In genomic region chr6:7085506-7085905, GRCm38 (mm10) we compare ENCODE assay signal across 24 mouse cellular contexts.
DNase-seq lines count a peak whose midpoint lies in the region; ATAC-seq lines count a peak whose summit lies in the region.
"Had no signal": no experiment of that assay in that cellular context is flagged by ENCODE, and none has a peak within 500 bp of the region (broad histone marks: within the 10 kb centered on the region; RNA-seq: fewer than 3 reads in every experiment).

No protein-coding gene starts in this region.

- WGBS in embryonic facial prominence, embryonic 11.5 days: 57% methylated on average over 2 of the region's 2 CpGs
- 77% methylated on average over 2 of the region's 2 CpGs for WGBS in embryonic facial prominence, embryonic 10.5 days
- 63% methylated on average over 2 of the region's 2 CpGs for WGBS in hindbrain, embryonic 13.5 days
- 64% methylated on average over 2 of the region's 2 CpGs for WGBS in hindbrain, embryonic 16.5 days
- 77% methylated on average over 2 of the region's 2 CpGs for WGBS in midbrain, embryonic 11.5 days
- WGBS in midbrain, embryonic 16.5 days: 72% methylated on average over 2 of the region's 2 CpGs
- 78% methylated on average over 2 of the region's 2 CpGs for WGBS in embryonic facial prominence, embryonic 14.5 days

- no peak for ATAC-seq in embryonic facial prominence, embryonic 11.5 days (replicated peaks; ENCODE audit: insufficient number of reproducible peaks, low FRiP score, low TSS enrichment, low read depth)
- ATAC-seq in hindbrain, embryonic 13.5 days (ENCODE audit: low FRiP score): peak; percentile 38; the same call in 1 of the 2 replicates
- no peak for ATAC-seq in hindbrain, embryonic 16.5 days
- ATAC-seq in midbrain, embryonic 11.5 days (ENCODE audit: low FRiP score): 0 out of 2 replicates have a peak, but pooled peaks have one; percentile 19
- ATAC-seq in midbrain, embryonic 16.5 days: no peak
- ATAC-seq in embryonic facial prominence, embryonic 14.5 days (ENCODE audit: low read depth): no peak
- ATAC-seq: activated CD4-positive, CD25-positive, alpha-beta regulatory T cell, adult 4 months; forebrain, embryonic 14.5 days; forebrain, embryonic 16.5 days; Patski had no signal

- no peaks in the 10 kb centered on the region for H3K27me3 ChIP-seq in embryonic facial prominence, embryonic 11.5 days (ENCODE audit: control insufficient read depth, insufficient read depth, low read length)
- no peaks in the 10 kb centered on the region for H3K27me3 ChIP-seq in embryonic facial prominence, embryonic 10.5 days (replicated peaks; ENCODE audit: low read depth, poor library complexity, severe bottlenecking)
- H3K27me3 ChIP-seq in hindbrain, embryonic 13.5 days: no peaks in the 10 kb centered on the region
- H3K27me3 ChIP-seq in hindbrain, embryonic 16.5 days (replicated peaks; ENCODE audit: control insufficient read depth, insufficient read depth, low read length): no peaks in the 10 kb centered on the region
- no peaks in the 10 kb centered on the region for H3K27me3 ChIP-seq in midbrain, embryonic 11.5 days (ENCODE audit: control insufficient read depth, insufficient read depth, low read length)
- H3K27me3 ChIP-seq in midbrain, embryonic 16.5 days (ENCODE audit: control insufficient read depth, insufficient read depth, low read depth, low read length): no peaks in the 10 kb centered on the region
- no peaks in the 10 kb centered on the region for H3K27me3 ChIP-seq in embryonic facial prominence, embryonic 14.5 days (replicated peaks; ENCODE audit: control insufficient read depth, insufficient read depth, low read length)
- H3K27me3 ChIP-seq: embryonic facial prominence, embryonic 12.5 days; embryonic facial prominence, embryonic 15.5 days; forebrain, embryonic 12.5 days had no signal

- DNase-seq in embryonic facial prominence, embryonic 11.5 days (ENCODE audit: low spot score): peak; percentile 14
- no peak for DNase-seq in embryonic facial prominence, embryonic 10.5 days (ENCODE audit: low spot score)
- DNase-seq in midbrain, embryonic 11.5 days (ENCODE audit: low spot score, missing footprints): peak; percentile 62
- DNase-seq in embryonic facial prominence, embryonic 14.5 days (ENCODE audit: low spot score): peak; percentile 71
- no peak for DNase-seq in kidney, adult 8-10 months
- DNase-seq: adrenal gland, adult 8-10 months; adrenal gland, postnatal 14 days; adrenal gland, postnatal 36 days; cerebellum, adult 11-12 months; cerebellum, adult 2 months; cerebellum, adult 9-10 months; cerebellum, postnatal 25 days had no signal

- no peak overlapping the region for H3K4me2 ChIP-seq in embryonic facial prominence, embryonic 11.5 days (ENCODE audit: low read depth, low read length)
- H3K4me2 ChIP-seq in hindbrain, embryonic 13.5 days: no peak overlapping the region
- no peak overlapping the region for H3K4me2 ChIP-seq in hindbrain, embryonic 16.5 days (ENCODE audit: low read length)
- no peak overlapping the region for H3K4me2 ChIP-seq in midbrain, embryonic 11.5 days
- H3K4me2 ChIP-seq in midbrain, embryonic 16.5 days (ENCODE audit: low read length): no peak overlapping the region
- no peak overlapping the region for H3K4me2 ChIP-seq in embryonic facial prominence, embryonic 14.5 days (ENCODE audit: low read depth, low read length)
- H3K4me2 ChIP-seq: embryonic facial prominence, embryonic 12.5 days; embryonic facial prominence, embryonic 15.5 days; forebrain, embryonic 12.5 days had no signal

- no peak overlapping the region for H3K4me3 ChIP-seq in embryonic facial prominence, embryonic 11.5 days (ENCODE audit: low read depth, low read length)
- no peak overlapping the region for H3K4me3 ChIP-seq in embryonic facial prominence, embryonic 10.5 days
- no peak overlapping the region for H3K4me3 ChIP-seq in hindbrain, embryonic 13.5 days
- no peak overlapping the region for H3K4me3 ChIP-seq in hindbrain, embryonic 16.5 days (ENCODE audit: low read length)
- H3K4me3 ChIP-seq in midbrain, embryonic 11.5 days (ENCODE audit: low read depth, low read length): no peak overlapping the region
- H3K4me3 ChIP-seq in midbrain, embryonic 16.5 days (ENCODE audit: low read depth, low read length): no peak overlapping the region
- H3K4me3 ChIP-seq in embryonic facial prominence, embryonic 14.5 days (ENCODE audit: low read depth, low read length): no peak overlapping the region
- H3K4me3 ChIP-seq: embryonic facial prominence, embryonic 12.5 days; embryonic facial prominence, embryonic 15.5 days; erythroblast, embryonic 14.5 days; forebrain, embryonic 10.5 days; forebrain, embryonic 12.5 days had no signal

- no peaks in the 10 kb centered on the region for H3K4me1 ChIP-seq in embryonic facial prominence, embryonic 11.5 days (ENCODE audit: control insufficient read depth, insufficient read depth, low read length)
- H3K4me1 ChIP-seq in embryonic facial prominence, embryonic 10.5 days: peaks cover 11% of the 10 kb centered on the region
- peaks cover 2% of the 10 kb centered on the region for H3K4me1 ChIP-seq in hindbrain, embryonic 13.5 days (replicated peaks)
- H3K4me1 ChIP-seq in hindbrain, embryonic 16.5 days (ENCODE audit: control insufficient read depth, insufficient read depth, low read depth, low read length): no peaks in the 10 kb centered on the region
- no peaks in the 10 kb centered on the region for H3K4me1 ChIP-seq in midbrain, embryonic 11.5 days (ENCODE audit: control insufficient read depth, insufficient read depth, low read length)
- peaks cover 5% of the 10 kb centered on the region; the same call in 1 of the 2 replicates for H3K4me1 ChIP-seq in midbrain, embryonic 16.5 days (ENCODE audit: control insufficient read depth, insufficient read depth, low read length)
- H3K4me1 ChIP-seq in embryonic facial prominence, embryonic 14.5 days (ENCODE audit: control insufficient read depth, insufficient read depth, low read length): no peaks in the 10 kb centered on the region
- H3K4me1 ChIP-seq: embryonic facial prominence, embryonic 12.5 days; embryonic facial prominence, embryonic 15.5 days had no signal

- no peak overlapping the region for H3K27ac ChIP-seq in embryonic facial prominence, embryonic 11.5 days (replicated peaks; ENCODE audit: low read depth, low read length)
- no peak overlapping the region; the same call in 1 of the 2 replicates for H3K27ac ChIP-seq in embryonic facial prominence, embryonic 10.5 days (replicated peaks)
- no peak overlapping the region for H3K27ac ChIP-seq in hindbrain, embryonic 13.5 days
- no peak overlapping the region for H3K27ac ChIP-seq in hindbrain, embryonic 16.5 days (ENCODE audit: low read depth, low read length)
- H3K27ac ChIP-seq in midbrain, embryonic 11.5 days (ENCODE audit: low read depth, low read length): no peak overlapping the region
- H3K27ac ChIP-seq in midbrain, embryonic 16.5 days (ENCODE audit: low read length): no peak overlapping the region
- no peak overlapping the region for H3K27ac ChIP-seq in embryonic facial prominence, embryonic 14.5 days (replicated peaks; ENCODE audit: low read depth, low read length)
- H3K27ac ChIP-seq: embryonic facial prominence, embryonic 12.5 days; embryonic facial prominence, embryonic 15.5 days; forebrain, embryonic 10.5 days; forebrain, embryonic 12.5 days had no signal

- H3K36me3 ChIP-seq in embryonic facial prominence, embryonic 11.5 days (replicated peaks; ENCODE audit: control insufficient read depth, insufficient read depth, low read depth, low read length): no peaks in the 10 kb centered on the region
- no peaks in the 10 kb centered on the region for H3K36me3 ChIP-seq in embryonic facial prominence, embryonic 10.5 days (replicated peaks)
- H3K36me3 ChIP-seq in hindbrain, embryonic 13.5 days: no peaks in the 10 kb centered on the region
- H3K36me3 ChIP-seq in hindbrain, embryonic 16.5 days (ENCODE audit: control insufficient read depth, insufficient read depth, low read length): no peaks in the 10 kb centered on the region
- no peaks in the 10 kb centered on the region for H3K36me3 ChIP-seq in midbrain, embryonic 11.5 days (ENCODE audit: control insufficient read depth, insufficient read depth, low read length)
- H3K36me3 ChIP-seq in midbrain, embryonic 16.5 days (ENCODE audit: control insufficient read depth, insufficient read depth, low read length): no peaks in the 10 kb centered on the region
- no peaks in the 10 kb centered on the region for H3K36me3 ChIP-seq in embryonic facial prominence, embryonic 14.5 days (ENCODE audit: control insufficient read depth, insufficient read depth, low read length)
- H3K36me3 ChIP-seq: embryonic facial prominence, embryonic 12.5 days; embryonic facial prominence, embryonic 15.5 days; forebrain, embryonic 10.5 days; forebrain, embryonic 12.5 days had no signal

- no peak overlapping the region for H3K9ac ChIP-seq in embryonic facial prominence, embryonic 11.5 days (replicated peaks; ENCODE audit: low read length)
- H3K9ac ChIP-seq in hindbrain, embryonic 13.5 days: no peak overlapping the region
- H3K9ac ChIP-seq in hindbrain, embryonic 16.5 days (ENCODE audit: low read depth, low read length): no peak overlapping the region
- no peak overlapping the region for H3K9ac ChIP-seq in midbrain, embryonic 11.5 days (ENCODE audit: low read length)
- H3K9ac ChIP-seq in midbrain, embryonic 16.5 days (ENCODE audit: low read depth, low read length): no peak overlapping the region
- no peak overlapping the region for H3K9ac ChIP-seq in embryonic facial prominence, embryonic 14.5 days (ENCODE audit: low read depth, low read length)
- H3K9ac ChIP-seq: embryonic facial prominence, embryonic 12.5 days; embryonic facial prominence, embryonic 15.5 days; forebrain, embryonic 12.5 days had no signal

- H3K9me3 ChIP-seq in embryonic facial prominence, embryonic 11.5 days (replicated peaks; ENCODE audit: control insufficient read depth, low read length): no peaks in the 10 kb centered on the region
- H3K9me3 ChIP-seq in embryonic facial prominence, embryonic 10.5 days: no peaks in the 10 kb centered on the region
- H3K9me3 ChIP-seq in hindbrain, embryonic 13.5 days: no peaks in the 10 kb centered on the region
- H3K9me3 ChIP-seq in hindbrain, embryonic 16.5 days (ENCODE audit: control insufficient read depth, low read length): no peaks in the 10 kb centered on the region
- H3K9me3 ChIP-seq in midbrain, embryonic 11.5 days (ENCODE audit: control insufficient read depth, low read length): no peaks in the 10 kb centered on the region
- H3K9me3 ChIP-seq in midbrain, embryonic 16.5 days (replicated peaks; ENCODE audit: control insufficient read depth, low read length, poor library complexity, severe bottlenecking): no peaks in the 10 kb centered on the region
- no peaks in the 10 kb centered on the region for H3K9me3 ChIP-seq in embryonic facial prominence, embryonic 14.5 days (ENCODE audit: control insufficient read depth, low read length)
- H3K9me3 ChIP-seq: embryonic facial prominence, embryonic 12.5 days; embryonic facial prominence, embryonic 15.5 days; forebrain, embryonic 10.5 days; forebrain, embryonic 12.5 days had no signal

Comparison
In these comparisons a context has a peak if more than half of its experiments do, and no peak if none do; other contexts are left out.
1. ATAC-seq: peak in hindbrain, embryonic 13.5 days (single experiment) and midbrain, embryonic 11.5 days (single experiment); none in embryonic facial prominence, embryonic 11.5 days (single experiment), hindbrain, embryonic 16.5 days (single experiment), midbrain, embryonic 16.5 days (single experiment) and embryonic facial prominence, embryonic 14.5 days (single experiment).
2. DNase-seq: peak in embryonic facial prominence, embryonic 11.5 days (single experiment), midbrain, embryonic 11.5 days (single experiment) and embryonic facial prominence, embryonic 14.5 days (single experiment); none in embryonic facial prominence, embryonic 10.5 days (single experiment) and kidney, adult 8-10 months (0 of 2).